Mouse (Mus musculus): ENCODE measurements around the gene Car4. TPM values are rescaled to one million over a fixed set of nuclear protein-coding genes. Genes with fewer than 3 reads are reported as not detected.
A peak's percentile ranks its signal among the peaks of the same experiment; 100 is the strongest.

The Car4 gene
- total and polyA plus RNA-seq, 2 experiments from 2014 or later, result 2.0 to 12.3 TPM

DNA sequence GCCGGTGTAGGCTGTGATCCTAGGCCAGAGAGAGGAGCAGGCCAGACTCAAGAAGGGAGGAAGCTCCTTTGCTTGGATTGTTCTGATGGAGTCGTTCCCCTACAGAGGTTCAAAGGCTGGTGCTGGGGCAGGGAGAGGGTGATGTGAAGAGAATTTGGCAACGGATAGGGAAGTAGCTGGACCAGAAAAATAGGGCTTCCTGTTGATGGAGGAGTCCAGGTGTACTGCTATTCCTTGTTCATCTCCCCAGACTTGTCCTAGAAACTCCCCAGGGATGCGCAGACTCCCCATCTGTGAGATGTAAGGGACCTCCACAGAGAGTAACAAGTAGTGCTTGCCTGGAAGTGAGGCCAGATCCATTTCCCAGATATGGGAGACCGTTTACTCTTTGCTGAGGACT, 1.2 kb upstream of the Car4 start:
- TF ChIP-seq CTCF (IDR thresholded peaks at IDR 0.05; ENCODE audit: low read depth), result no peak
- DNase-seq (ENCODE audit: low spot score) (no peak), ATAC-seq (no peak)
- Histone ChIP-seq H3K9me3 (ENCODE audit: low read length) (no peaks in the 10 kb centered on the region), H3K27ac (no peak overlapping the region), H3K9ac (replicated peaks; ENCODE audit: low read length) (no peak overlapping the region), H3K27me3 (ENCODE audit: insufficient read depth, low read length) (peaks cover 18% of the 10 kb centered on the region), H3K4me1 (ENCODE audit: insufficient read depth, low read length) (peaks cover 8% of the 10 kb centered on the region), H3K4me3 (ENCODE audit: low read length) (no peak overlapping the region), H3K36me3 (ENCODE audit: insufficient read depth, low read length) (no peaks in the 10 kb centered on the region), H3K4me2 (ENCODE audit: low read depth, low read length) (no peak overlapping the region)
- WGBS, result 40% methylated on average over 5 of the region's 5 CpGs

DNA sequence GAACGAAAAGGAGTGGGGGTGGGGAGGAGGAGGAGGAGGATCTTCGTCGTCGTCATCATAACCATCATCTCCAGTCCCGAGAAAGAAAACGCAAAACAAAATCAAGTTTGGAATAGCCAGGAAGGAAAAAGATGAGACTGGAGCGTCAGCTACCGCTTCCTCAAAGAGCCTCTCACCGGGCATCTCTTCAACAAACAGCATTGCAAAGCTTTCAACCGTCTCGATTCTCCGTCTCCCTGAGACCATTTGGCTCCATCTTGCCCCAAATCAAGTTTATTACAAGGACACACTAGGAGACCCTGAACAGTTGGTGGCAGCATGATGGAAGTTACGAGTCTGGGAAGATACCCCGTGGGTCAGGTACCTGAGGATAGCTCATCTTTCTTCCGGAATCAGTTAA, 415 bp upstream of the Car4 start:
- Histone ChIP-seq H3K9me3 (ENCODE audit: low read length) (no peaks in the 10 kb centered on the region), H3K4me1 (ENCODE audit: insufficient read depth, low read length) (peaks cover 8% of the 10 kb centered on the region), H3K9ac (replicated peaks; ENCODE audit: low read length) (no peak overlapping the region; the same call in 1 of the 2 replicates), H3K36me3 (ENCODE audit: insufficient read depth, low read length) (no peaks in the 10 kb centered on the region), H3K4me2 (ENCODE audit: low read depth, low read length) (peak overlapping the region; percentile 60), H3K27me3 (ENCODE audit: insufficient read depth, low read length) (peaks cover 18% of the 10 kb centered on the region), H3K4me3 (ENCODE audit: low read length) (peak overlapping the region; percentile 35), H3K27ac (no peak overlapping the region)
- DNase-seq (ENCODE audit: low spot score), result no peak
- no peak for ATAC-seq
- TF ChIP-seq CTCF (IDR thresholded peaks at IDR 0.05; ENCODE audit: low read depth), result no peak
- WGBS, result 7% methylated on average over 15 of the region's 15 CpGs

DNA sequence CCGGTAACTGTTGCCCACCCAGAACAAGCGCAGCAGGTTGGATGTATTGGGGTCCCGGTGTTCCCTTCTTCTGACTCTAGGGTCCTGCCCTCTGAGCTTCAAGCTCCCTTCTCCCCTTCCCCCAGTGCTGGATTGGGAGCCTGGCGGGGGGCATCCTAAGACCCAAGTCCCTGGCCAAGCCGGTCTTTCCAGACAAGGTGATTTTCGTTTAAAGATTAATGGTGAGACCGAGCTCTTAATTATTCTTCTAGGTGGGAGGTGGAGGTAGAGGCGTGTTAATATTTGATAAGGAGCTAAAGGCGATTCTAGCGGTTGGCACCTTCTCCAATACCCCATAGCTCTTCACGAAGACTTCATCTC, 665 bp downstream of the Car4 start:
- Histone ChIP-seq H3K4me2 (ENCODE audit: low read depth, low read length) (peak overlapping the region; percentile 60), H3K9me3 (ENCODE audit: low read length) (no peaks in the 10 kb centered on the region), H3K4me3 (ENCODE audit: low read length) (peak overlapping the region; percentile 35), H3K9ac (replicated peaks; ENCODE audit: low read length) (no peak overlapping the region; the same call in 1 of the 2 replicates), H3K4me1 (ENCODE audit: insufficient read depth, low read length) (peaks cover 8% of the 10 kb centered on the region), H3K27ac (no peak overlapping the region), H3K27me3 (ENCODE audit: insufficient read depth, low read length) (peaks cover 18% of the 10 kb centered on the region), H3K36me3 (ENCODE audit: insufficient read depth, low read length) (no peaks in the 10 kb centered on the region)
- DNase-seq (ENCODE audit: low spot score), result no peak
- TF ChIP-seq CTCF (IDR thresholded peaks at IDR 0.05; ENCODE audit: low read depth), result no peak
- ATAC-seq, result no peak
- 4% methylated on average over 11 of the region's 11 CpGs for WGBS

DNA sequence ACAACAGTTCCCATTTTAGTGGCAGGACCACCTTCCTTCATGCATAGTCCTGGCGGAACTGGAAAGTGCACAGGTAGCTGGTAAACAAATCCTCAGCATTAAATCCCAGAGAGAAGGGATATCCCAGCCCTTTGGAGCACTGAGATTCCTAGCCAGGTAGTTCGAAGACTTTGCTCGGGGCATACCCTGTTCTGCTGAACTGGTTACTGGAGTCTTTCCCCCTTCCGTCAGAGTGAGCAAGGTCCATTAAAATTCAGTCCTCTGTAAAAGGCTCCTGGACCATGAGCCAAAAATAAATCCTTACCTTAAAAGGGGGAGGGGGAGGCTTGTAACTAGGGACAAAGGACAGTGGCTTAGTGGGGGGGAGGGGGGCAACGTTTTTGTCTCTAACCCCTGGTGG, 1.6 kb downstream of the Car4 start:
- no peaks in the 10 kb centered on the region for H3K36me3 ChIP-seq (ENCODE audit: insufficient read depth, low read length)
- peaks cover 8% of the 10 kb centered on the region for H3K4me1 ChIP-seq (ENCODE audit: insufficient read depth, low read length)
- no peak overlapping the region for H3K27ac ChIP-seq
- 36% methylated on average over 5 of the region's 5 CpGs for WGBS
- ATAC-seq, result no peak
- no peak overlapping the region for H3K4me2 ChIP-seq (ENCODE audit: low read depth, low read length)
- H3K4me3 ChIP-seq (ENCODE audit: low read length), result no peak overlapping the region
- peaks cover 18% of the 10 kb centered on the region for H3K27me3 ChIP-seq (ENCODE audit: insufficient read depth, low read length)
- TF ChIP-seq CTCF (IDR thresholded peaks at IDR 0.05; ENCODE audit: low read depth), result no peak
- no peak overlapping the region for H3K9ac ChIP-seq (replicated peaks; ENCODE audit: low read length)
- H3K9me3 ChIP-seq (ENCODE audit: low read length), result no peaks in the 10 kb centered on the region
- no peak for DNase-seq (ENCODE audit: low spot score)

DNA sequence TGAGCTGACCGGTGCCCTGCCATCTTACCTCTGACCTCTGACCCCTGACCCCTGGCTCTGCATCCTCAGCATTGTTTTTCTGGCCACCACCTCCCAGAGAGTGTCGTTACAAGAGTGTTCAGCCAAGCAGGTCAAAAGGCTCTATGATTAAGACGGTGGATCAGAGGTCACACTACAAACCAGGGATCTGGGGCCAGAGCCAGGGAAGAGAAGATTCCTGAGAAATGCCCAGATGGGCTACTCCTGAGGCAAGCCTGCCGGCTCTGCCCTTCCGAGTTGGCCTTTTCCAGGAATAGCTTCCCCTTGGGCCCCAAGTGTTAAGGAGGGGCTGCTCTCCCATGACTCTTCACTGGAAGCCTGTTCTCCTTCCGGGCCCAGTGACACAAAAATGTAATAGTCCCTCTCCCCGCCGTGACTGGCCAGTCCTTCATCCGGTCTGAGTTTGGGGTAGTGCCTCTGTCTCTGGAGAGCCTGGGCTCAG, 2.2 kb downstream of the Car4 start:
- Histone ChIP-seq H3K9me3 (ENCODE audit: low read length) (no peaks in the 10 kb centered on the region), H3K4me2 (ENCODE audit: low read depth, low read length) (no peak overlapping the region), H3K4me3 (ENCODE audit: low read length) (no peak overlapping the region), H3K27me3 (ENCODE audit: insufficient read depth, low read length) (peaks cover 18% of the 10 kb centered on the region), H3K9ac (replicated peaks; ENCODE audit: low read length) (no peak overlapping the region), H3K4me1 (ENCODE audit: insufficient read depth, low read length) (peaks cover 8% of the 10 kb centered on the region), H3K27ac (no peak overlapping the region), H3K36me3 (ENCODE audit: insufficient read depth, low read length) (no peaks in the 10 kb centered on the region)
- ATAC-seq (no peak), DNase-seq (ENCODE audit: low spot score) (no peak)
- no peak for TF ChIP-seq CTCF (IDR thresholded peaks at IDR 0.05; ENCODE audit: low read depth)
- 4% methylated on average over 9 of the region's 9 CpGs for WGBS

DNA sequence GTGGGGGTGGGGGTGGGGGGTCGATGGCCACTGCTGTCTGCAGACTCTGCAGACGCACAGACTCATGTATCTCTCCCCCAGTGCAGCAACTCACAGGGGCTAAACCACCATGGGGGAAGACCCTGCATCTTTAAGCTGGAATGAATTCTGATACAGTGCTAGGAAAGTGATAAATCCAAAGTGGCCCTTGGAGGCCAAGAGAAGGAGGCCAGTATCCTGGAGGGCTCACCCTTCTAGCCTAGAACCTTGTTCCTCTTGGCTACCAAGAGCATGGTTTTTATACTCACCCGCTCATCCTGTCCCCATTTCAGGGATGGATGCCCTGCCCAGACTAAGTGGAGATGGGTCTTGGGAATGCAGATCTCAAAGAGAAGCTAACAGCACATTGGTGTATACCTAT, 2.7 kb downstream of the Car4 start:
- H3K27ac ChIP-seq, result no peak overlapping the region
- H3K4me1 ChIP-seq (ENCODE audit: insufficient read depth, low read length), result peaks cover 8% of the 10 kb centered on the region
- no peak for TF ChIP-seq CTCF (IDR thresholded peaks at IDR 0.05; ENCODE audit: low read depth)
- no peak overlapping the region for H3K4me3 ChIP-seq (ENCODE audit: low read length)
- no peaks in the 10 kb centered on the region for H3K9me3 ChIP-seq (ENCODE audit: low read length)
- peaks cover 18% of the 10 kb centered on the region for H3K27me3 ChIP-seq (ENCODE audit: insufficient read depth, low read length)
- no peaks in the 10 kb centered on the region for H3K36me3 ChIP-seq (ENCODE audit: insufficient read depth, low read length)
- DNase-seq (ENCODE audit: low spot score), result no peak
- H3K4me2 ChIP-seq (ENCODE audit: low read depth, low read length), result no peak overlapping the region
- H3K9ac ChIP-seq (replicated peaks; ENCODE audit: low read length), result no peak overlapping the region
- WGBS, result 38% methylated on average over 3 of the region's 3 CpGs
- no peak for ATAC-seq

DNA sequence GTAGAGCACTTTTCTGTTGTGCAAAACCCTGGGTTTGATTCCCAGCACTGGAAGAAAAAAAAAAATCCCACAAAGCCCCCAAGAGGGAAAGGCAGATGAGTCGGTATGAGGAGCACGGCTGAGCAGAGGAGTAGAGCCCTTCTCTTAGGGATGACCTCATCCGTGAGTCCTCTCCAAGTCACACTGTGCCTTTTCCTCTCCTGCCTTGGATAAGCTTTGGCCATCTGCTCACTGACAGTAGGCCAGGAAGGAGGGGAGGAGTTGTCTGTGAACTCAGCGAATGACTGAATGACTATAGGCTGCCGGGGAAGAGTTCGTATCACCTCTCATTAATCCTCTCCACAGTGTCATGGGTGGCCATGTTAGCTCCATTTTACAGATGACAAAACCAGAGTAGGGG, 3.2 kb downstream of the Car4 start:
- Histone ChIP-seq H3K9ac (replicated peaks; ENCODE audit: low read length) (no peak overlapping the region), H3K4me1 (ENCODE audit: insufficient read depth, low read length) (peaks cover 8% of the 10 kb centered on the region), H3K4me3 (ENCODE audit: low read length) (no peak overlapping the region), H3K27me3 (ENCODE audit: insufficient read depth, low read length) (peaks cover 18% of the 10 kb centered on the region), H3K9me3 (ENCODE audit: low read length) (no peaks in the 10 kb centered on the region), H3K4me2 (ENCODE audit: low read depth, low read length) (no peak overlapping the region), H3K36me3 (ENCODE audit: insufficient read depth, low read length) (no peaks in the 10 kb centered on the region), H3K27ac (no peak overlapping the region)
- DNase-seq (ENCODE audit: low spot score) (no peak), ATAC-seq (0 out of 2 replicates have a peak, but pooled peaks have one; percentile 12)
- TF ChIP-seq CTCF (IDR thresholded peaks at IDR 0.05; ENCODE audit: low read depth), result no peak
- 60% methylated on average over 6 of the region's 6 CpGs for WGBS
